Mouse (Mus musculus) left cerebral cortex, postnatal 25 days (tissue): ENCODE measurements around the gene Elobl. TPM values are rescaled to one million over a fixed set of nuclear protein-coding genes. Genes with fewer than 3 reads are reported as not detected.
A peak's percentile ranks its signal among the peaks of the same experiment; 100 is the strongest.

Source experiments
- DNase-seq, 2 experiments: peaks; one replicate each; pipeline ENCODE4 v3.0.0; 2022; ENCODE audit warnings: low spot score in 2 of 2, mixed read lengths in 1 of 2
- intact Hi-C: fragments of 180-260 bp; cut with DNase I; formaldehyde crosslinking; loops from one replicate; pipeline ENCODE4 v1.15.1; 2025
- total RNA-seq, 2 experiments: library from RNA; stranded (reverse); gene quantifications; 2 replicates each; pipeline ENCODE4 v1.2.3; 2021

Gene Elobl
- total RNA-seq, 2 experiments from 2014 or later = not detected

DNA sequence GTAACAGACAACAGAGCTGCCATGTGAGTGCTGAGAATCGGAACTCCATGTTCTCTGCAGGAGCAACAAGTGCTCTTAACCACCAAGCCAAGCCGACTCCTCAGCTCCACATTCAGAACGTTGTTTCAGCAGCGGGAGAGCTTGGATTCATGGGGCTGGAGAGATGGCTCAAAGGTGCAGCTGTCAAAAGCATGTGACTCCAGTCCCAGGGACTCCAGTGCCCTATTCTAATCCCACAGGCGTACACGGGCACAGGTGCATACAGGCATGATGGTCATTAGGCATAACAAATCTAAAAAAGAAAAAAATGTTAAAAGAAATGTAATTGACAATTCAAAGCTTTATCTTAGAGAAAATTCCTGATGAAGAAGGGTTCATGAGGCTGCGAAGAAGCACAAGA lies 26.5 kb upstream of the Elobl start:
- intact Hi-C loops = loop anchor here (2.0 kb wide), 1 partner anchor 46 kb away; no protein-coding TSS in a partner anchor
- no peak for DNase-seq

- intact Hi-C loops = no loop called here
Observed at GRCm38 (mm10) chr11:88989530-88989929, 22.8 kb upstream of the Elobl start.

DNA sequence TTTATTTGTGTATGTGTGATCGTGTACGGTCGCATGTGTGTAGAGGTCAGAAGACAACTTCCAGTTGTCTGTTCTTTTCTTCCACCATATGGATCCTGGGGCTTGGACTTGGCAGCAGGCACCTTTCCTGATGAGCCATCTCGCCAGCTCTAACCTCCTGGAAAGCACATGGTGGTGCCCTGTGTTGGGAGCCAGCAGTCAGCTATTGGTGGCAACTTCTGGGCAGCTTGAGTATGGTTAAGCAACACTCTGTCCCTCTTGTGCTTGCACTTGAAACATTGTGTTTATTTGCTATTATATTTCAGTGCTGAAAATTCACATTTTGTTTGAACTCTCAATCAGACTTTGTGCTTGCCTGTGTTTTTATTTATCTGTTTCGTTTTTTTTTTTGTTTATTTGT lies 22.2 kb upstream of the Elobl start:
- DNase-seq = no peak
- intact Hi-C loops = no loop called here

More at GRCm38 (mm10) chr11:88989530-88989929, 22.8 kb upstream of the Elobl start:
- no peak for DNase-seq

DNA sequence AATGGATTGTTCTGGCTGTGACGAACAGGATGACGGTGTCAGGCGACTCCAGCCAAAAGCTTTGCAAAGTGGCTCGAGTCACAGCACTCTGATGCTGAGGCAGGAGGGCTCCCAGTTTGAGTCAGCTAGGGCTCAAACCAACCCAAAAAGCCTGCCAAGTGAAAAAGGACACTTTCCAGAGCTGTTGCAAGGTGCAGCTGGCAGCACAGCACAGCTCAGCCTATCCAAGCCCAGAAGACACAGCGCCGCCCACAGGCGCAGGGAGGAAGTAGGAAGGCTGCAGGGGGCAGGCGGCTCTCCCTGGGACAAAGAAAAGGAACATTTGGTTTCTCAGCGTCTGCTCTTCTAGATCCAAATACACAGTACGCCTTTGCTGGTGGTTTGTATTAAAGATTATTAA lies 19.9 kb upstream of the Elobl start:
- DNase-seq = no peak
- intact Hi-C loops = no loop called here

DNA sequence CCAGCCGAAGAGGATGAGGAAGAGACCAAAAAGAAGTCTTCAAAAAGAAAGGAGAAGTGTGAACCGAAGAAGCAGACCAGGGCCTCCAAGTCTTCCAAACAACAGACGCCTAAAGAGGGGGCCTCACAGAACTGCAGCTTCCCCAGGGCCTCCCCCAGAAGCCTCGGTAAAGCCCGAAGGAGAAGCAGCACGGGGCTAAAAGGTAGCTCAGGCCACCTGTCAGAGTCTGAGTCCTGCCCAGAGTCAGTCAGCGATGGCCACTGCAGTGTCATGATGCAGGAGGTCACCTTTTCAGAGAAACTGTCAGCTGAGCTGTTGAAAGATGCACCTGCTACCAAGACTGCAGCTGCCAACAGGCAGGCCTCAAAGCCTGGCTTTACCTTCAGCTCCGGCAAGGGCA lies 14.6 kb upstream of the Elobl start:
- no peak for DNase-seq
- intact Hi-C loops = no loop called here

DNA sequence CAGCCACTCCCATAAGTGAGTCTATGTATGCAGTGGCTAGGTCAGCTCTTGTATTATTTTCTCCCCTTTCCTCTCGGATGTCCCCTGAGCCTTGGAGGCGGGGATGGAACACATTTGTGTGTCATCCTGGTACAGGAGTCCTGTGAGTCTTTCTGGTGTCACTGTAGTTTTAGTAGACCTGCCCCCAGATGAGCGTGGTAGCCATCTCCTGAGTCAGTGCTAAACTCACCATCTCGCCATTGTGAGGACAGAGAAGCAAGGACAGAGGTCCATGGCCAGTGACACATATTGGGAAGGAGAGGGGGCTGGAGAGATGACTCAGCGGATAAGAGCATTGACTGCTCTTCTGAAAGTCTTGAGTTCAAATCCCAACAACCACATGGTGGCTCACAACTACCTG lies 10.5 kb upstream of the Elobl start:
- intact Hi-C loops = no loop called here
- no peak for DNase-seq

- intact Hi-C loops = no loop called here
- no peak for DNase-seq
Observed at GRCm38 (mm10) chr11:88976320-88976719, 9.6 kb upstream of the Elobl start.

DNA sequence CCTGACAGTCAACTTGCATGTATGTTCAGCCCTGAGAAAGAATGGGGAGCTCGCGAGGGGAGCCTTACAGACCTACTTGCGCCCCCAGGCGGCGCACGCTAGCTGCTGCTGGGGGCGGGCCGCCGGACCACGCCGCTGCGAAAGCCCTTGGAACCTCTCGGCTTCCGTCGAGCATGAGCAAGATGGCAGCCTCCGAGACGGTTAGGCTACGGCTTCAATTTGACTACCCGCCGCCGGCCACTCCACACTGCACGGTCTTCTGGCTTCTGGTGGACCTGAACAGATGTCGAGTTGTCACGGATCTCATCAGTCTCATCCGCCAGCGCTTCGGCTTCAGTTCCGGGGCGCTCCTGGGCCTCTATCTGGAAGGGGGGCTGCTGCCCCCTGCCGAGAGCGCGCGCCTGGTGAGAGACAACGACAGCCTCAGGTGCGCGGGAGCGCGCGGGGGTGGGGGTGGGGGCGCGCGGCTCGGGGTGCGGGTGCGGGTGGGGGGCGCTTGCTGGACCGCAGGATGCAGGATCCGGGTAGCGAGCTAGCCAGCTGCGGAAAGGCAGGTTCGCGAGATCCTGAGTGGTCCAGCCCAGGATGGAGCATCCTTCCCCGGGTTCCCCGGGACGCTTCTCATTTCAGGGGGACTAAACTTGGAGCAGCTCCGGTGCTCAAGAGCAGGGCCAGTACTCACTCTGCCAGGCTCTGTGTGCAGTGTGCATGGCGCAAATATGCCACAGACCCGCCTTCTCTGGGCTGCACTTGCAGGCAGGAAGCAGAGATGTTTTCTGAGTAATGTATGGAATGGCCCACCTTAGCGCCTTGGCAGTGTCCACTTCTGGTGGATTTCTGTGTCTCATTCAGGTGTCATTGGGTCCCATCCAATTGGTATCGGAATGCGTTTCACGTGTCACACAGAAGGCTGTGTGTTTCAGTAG lies 7.3 kb upstream of the Elobl start:
- intact Hi-C loops = no loop called here

GRCm38 (mm10) chr11:88970202-88970732 lies 3.5 kb upstream of the Elobl start, which contains the start of gene Coil:
Coil (plus strand) TSS chr11:88970252.
- peak in 1 of 2 experiments; percentile 5 for DNase-seq
- intact Hi-C loops = no loop called here

More for the DNA sequence above, 7.3 kb upstream of the Elobl start:
- peak; percentile 96 to 97 for DNase-seq

DNA sequence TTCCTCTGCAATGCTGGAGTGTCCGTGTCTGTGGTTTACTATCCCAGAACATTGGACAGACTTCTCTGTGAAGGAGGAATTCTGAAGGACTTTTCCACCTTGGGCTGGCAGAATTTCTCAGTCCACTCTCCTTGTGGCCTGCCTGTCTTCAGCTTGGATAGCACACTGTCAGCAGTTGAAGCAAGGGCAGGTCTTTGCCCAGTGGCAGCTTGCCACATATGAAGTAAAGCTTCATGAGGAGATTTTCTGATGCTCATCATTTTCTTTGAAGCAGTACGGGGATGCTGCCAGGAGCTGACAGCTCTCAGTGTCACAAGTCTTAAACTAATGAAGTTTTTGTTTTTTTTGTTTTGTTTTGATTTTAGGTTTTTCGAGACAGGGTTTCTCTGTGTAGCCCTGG lies 7.9 kb downstream of the Elobl start:
- intact Hi-C loops = loop anchor here (5.0 kb wide), 3 partner anchors 52 to 112 kb away; partner anchors contain the start of gene Akap1
- DNase-seq = no peak

DNA sequence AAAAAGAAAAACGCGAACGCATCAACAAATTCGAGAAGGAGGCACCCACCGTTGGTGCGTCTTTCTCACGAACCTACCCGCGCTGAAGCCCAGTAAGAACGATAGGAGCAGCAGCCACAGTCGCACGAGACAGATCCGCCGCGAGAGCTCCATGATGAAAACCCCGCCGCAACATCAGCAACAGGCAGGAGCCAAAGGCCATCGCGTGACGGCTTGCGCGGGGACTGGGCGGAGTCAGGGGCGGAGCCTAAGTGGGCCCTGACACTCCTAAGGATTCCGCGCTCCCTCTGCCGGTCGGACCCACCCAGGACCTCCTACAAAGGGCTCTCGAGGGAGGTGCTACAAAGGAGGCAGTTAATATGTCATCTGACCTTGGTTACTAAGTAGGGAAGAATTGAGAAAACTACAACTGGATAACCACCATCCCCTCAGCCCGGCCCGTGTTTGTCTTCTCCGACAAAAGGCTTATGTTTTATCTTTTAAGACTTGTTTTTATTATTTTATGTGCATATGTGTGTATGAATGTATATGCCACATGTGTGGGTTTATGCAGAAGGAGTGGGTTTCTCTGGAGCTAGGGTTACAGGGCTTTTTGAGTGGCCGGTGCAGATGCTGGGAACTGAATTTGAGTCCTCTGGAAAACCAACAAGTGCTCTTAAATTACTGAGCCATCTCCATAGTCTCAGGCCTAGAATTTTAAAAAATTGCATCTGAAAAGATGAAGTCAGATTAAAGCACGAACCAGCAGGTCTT lies 11.3 kb downstream of the Elobl start, which contains the start of gene Scpep1:
Gene Scpep1 (minus strand): TSS at position 249 of the 753 bp plus-strand sequence.
- peak; percentile 91 to 97 for DNase-seq
- intact Hi-C loops = loop anchor here (5.0 kb wide), 3 partner anchors 48 to 108 kb away; partner anchors contain the start of gene Akap1

- DNase-seq = peak in 1 of 2 experiments; percentile 25
- intact Hi-C loops = loop anchor here (5.0 kb wide), 3 partner anchors 48 to 108 kb away; partner anchors contain the start of gene Akap1
Observed at GRCm38 (mm10) chr11:88954803-88955202, 11.9 kb downstream of the Elobl start.

GRCm38 (mm10) chr11:88953582-88953981 lies 13.1 kb downstream of the Elobl start:
- intact Hi-C loops = no loop called here
- DNase-seq = no peak

GRCm38 (mm10) chr11:88952117-88952516 lies 14.6 kb downstream of the Elobl start:
- intact Hi-C loops = no loop called here

GRCm38 (mm10) chr11:88951576-88951975 lies 15.2 kb downstream of the Elobl start:
- DNase-seq = no peak
- intact Hi-C loops = no loop called here

More at GRCm38 (mm10) chr11:88952117-88952516, 14.6 kb downstream of the Elobl start:
- no peak for DNase-seq

DNA sequence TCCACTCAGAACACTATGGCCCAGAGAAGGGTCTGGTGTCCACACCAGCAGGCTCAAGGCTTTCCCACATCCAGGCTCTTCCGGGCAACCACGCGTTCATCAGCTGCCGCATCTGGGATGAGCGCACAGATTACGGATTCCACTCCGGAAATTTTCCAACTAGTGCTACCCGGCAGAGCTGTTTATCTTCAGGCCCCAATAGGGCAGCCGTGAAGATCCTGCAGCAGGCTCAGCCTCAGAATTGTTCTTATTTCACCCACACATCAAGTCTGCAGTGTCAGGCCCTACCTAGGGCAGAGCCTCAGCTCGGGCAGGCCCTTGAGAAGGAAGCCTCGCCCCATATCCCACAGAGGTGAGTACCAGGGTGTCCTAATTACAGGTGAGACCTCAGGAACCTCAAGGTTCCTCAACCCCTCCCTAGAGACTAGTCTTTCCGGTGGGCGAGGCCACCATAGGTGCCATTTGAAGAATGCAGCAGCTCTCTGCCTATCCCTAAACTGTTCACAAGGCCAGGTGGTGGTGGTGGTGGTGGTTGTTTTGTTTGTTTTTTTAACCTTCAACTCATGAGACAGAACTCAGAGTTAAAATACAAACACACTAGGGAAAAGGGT lies 16.0 kb downstream of the Elobl start:
- DNase-seq = no peak
- intact Hi-C loops = no loop called here

- intact Hi-C loops = no loop called here
- DNase-seq = no peak
Observed at GRCm38 (mm10) chr11:88949802-88950639, 16.7 kb downstream of the Elobl start.

DNA sequence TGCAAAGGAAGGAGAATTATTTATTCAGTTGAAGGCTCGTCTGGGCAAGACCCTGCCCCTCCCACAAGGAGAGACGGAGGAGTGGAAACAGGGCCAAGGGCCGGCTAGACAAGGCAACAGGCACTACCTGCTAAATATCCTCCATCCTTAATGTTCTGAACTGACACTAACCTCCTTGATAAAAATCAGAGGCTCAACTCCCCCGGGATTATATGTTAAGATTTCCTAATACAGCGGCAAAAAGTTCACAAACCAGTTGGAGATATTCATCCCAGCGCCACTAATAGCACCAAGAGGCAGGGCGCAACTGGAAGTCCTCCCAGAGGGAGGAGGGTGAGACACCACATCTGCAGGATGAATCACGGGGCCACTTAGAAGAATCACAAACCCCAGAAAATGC lies 17.8 kb downstream of the Elobl start:
- intact Hi-C loops = no loop called here
- no peak for DNase-seq
